Comparison of ENCODE assay signal across 8 mouse cellular contexts in genomic region chr2:17741555-17741954, GRCm38 (mm10). TPM values are rescaled to one million over a fixed set of nuclear protein-coding genes. Genes with fewer than 3 reads are reported as not detected.
DNase-seq lines count a peak whose midpoint lies in the region; ATAC-seq lines count a peak whose summit lies in the region.

No protein-coding gene starts in this region.

- no peaks in the 10 kb centered on the region for H3K36me3 ChIP-seq in lung, embryonic 16.5 days (ENCODE audit: control insufficient read depth, insufficient read depth, low read length)
- H3K36me3 ChIP-seq in hindbrain, embryonic 11.5 days (ENCODE audit: control insufficient read depth, insufficient read depth, low read length), result no peaks in the 10 kb centered on the region
- no peaks in the 10 kb centered on the region for H3K36me3 ChIP-seq in midbrain, embryonic 10.5 days

- peak overlapping the region; percentile 44 for H3K4me3 ChIP-seq in lung, embryonic 16.5 days (ENCODE audit: low read length)
- peak overlapping the region; percentile 13; the same call in 1 of the 2 replicates for H3K4me3 ChIP-seq in brown adipose tissue, adult 24 weeks (ENCODE audit: insufficient read depth, low read depth, low read length)
- H3K4me3 ChIP-seq in hindbrain, embryonic 11.5 days (ENCODE audit: low read depth, low read length), result peak overlapping the region; percentile 15; the same call in 1 of the 2 replicates
- H3K4me3 ChIP-seq in midbrain, embryonic 10.5 days, result peak overlapping the region; percentile 44

- H3K9ac ChIP-seq in lung, embryonic 16.5 days (ENCODE audit: low read length), result peak overlapping the region; percentile 46
- H3K9ac ChIP-seq in hindbrain, embryonic 11.5 days (ENCODE audit: low read depth, low read length), result no peak overlapping the region

- WGBS in lung, embryonic 16.5 days, result 2% methylated on average over 16 of the region's 16 CpGs
- 1% methylated on average over 16 of the region's 16 CpGs for WGBS in hindbrain, embryonic 11.5 days
- under 1% methylated on average over 16 of the region's 16 CpGs for WGBS in midbrain, embryonic 10.5 days

- no peak overlapping the region for H3K27ac ChIP-seq in lung, embryonic 16.5 days (ENCODE audit: low read length)
- H3K27ac ChIP-seq in brown adipose tissue, adult 24 weeks (replicated peaks; ENCODE audit: low read depth, low read length), result no peak overlapping the region
- H3K27ac ChIP-seq in hindbrain, embryonic 11.5 days (ENCODE audit: low read depth, low read length), result no peak overlapping the region
- H3K27ac ChIP-seq in midbrain, embryonic 10.5 days (replicated peaks), result 0 out of 2 replicates have a peak overlapping the region, but pooled peaks have one; percentile 38

- peak; percentile 64; the same call in 1 of the 2 replicates for ATAC-seq in lung, embryonic 16.5 days (ENCODE audit: low read depth)
- peak; percentile 79 for ATAC-seq in hindbrain, embryonic 11.5 days (ENCODE audit: low FRiP score)

- H3K4me2 ChIP-seq in lung, embryonic 16.5 days (ENCODE audit: low read depth, low read length), result peak overlapping the region; percentile 69
- H3K4me2 ChIP-seq in hindbrain, embryonic 11.5 days (replicated peaks; ENCODE audit: low read depth, low read length), result peak overlapping the region; percentile 42

- no peak for DNase-seq in lung, postnatal 25 days (ENCODE audit: low spot score)
- DNase-seq in hindbrain, embryonic 11.5 days (ENCODE audit: low spot score), result peak; percentile 56
- peak; percentile 56 for DNase-seq in midbrain, embryonic 10.5 days (ENCODE audit: low spot score)
- no peak for DNase-seq in gastrocnemius, adult 18-20 months (ENCODE audit: low spot score)
- DNase-seq in gastrocnemius, postnatal 25 days, result no peak
- no peak for DNase-seq in spleen, postnatal 10 days (ENCODE audit: low spot score in 2 of 2)

- H3K9me3 ChIP-seq in lung, embryonic 16.5 days (ENCODE audit: control insufficient read depth, low read length), result no peaks in the 10 kb centered on the region; the same call in 1 of the 2 replicates
- no peaks in the 10 kb centered on the region for H3K9me3 ChIP-seq in hindbrain, embryonic 11.5 days (ENCODE audit: control insufficient read depth, low read length)
- H3K9me3 ChIP-seq in midbrain, embryonic 10.5 days (replicated peaks), result no peaks in the 10 kb centered on the region

- no peaks in the 10 kb centered on the region; the same call in 1 of the 2 replicates for H3K27me3 ChIP-seq in lung, embryonic 16.5 days (ENCODE audit: control insufficient read depth, insufficient read depth, low read depth, low read length)
- H3K27me3 ChIP-seq in hindbrain, embryonic 11.5 days (ENCODE audit: control insufficient read depth, insufficient read depth, low read length), result 0 out of 2 replicates have a peak, but pooled peaks cover 2% of the 10 kb centered on the region
- H3K27me3 ChIP-seq in midbrain, embryonic 10.5 days (ENCODE audit: low read depth, poor library complexity, severe bottlenecking), result peaks cover 47% of the 10 kb centered on the region

- H3K4me1 ChIP-seq in lung, embryonic 16.5 days (replicated peaks; ENCODE audit: control insufficient read depth, insufficient read depth, low read length), result peaks cover 14% of the 10 kb centered on the region
- H3K4me1 ChIP-seq in brown adipose tissue, adult 24 weeks (ENCODE audit: control insufficient read depth, insufficient read depth, insufficient read length, low read length), result peaks cover 3% of the 10 kb centered on the region
- peaks cover 2% of the 10 kb centered on the region; the same call in 1 of the 2 replicates for H3K4me1 ChIP-seq in hindbrain, embryonic 11.5 days (replicated peaks; ENCODE audit: control insufficient read depth, insufficient read depth, low read length)
- peaks cover 34% of the 10 kb centered on the region for H3K4me1 ChIP-seq in midbrain, embryonic 10.5 days

RNA-seq across cellular contexts. Expression of gene Nebl, which starts 10.3 kb away (rescaled TPM):
- 44.3 and 46.4 TPM in 2 replicates for polyA plus RNA-seq in lung, embryonic 16.5 days (2015; fragmentation: Nextera tagmentation; extraction: Ambion mirVana)
- 0.38 and 1.3 TPM in 2 replicates for polyA plus RNA-seq in brown adipose tissue, adult 24 weeks (2012; ENCODE audit: insufficient read depth, insufficient read length, missing spikeins)
- polyA plus RNA-seq in hindbrain, embryonic 11.5 days (2014; fragmentation: Nextera tagmentation; extraction: Ambion mirVana), result 6.9 and 8.6 TPM in 2 replicates
- 3.3 and 4.4 TPM in 2 replicates for polyA plus RNA-seq in midbrain, embryonic 10.5 days (2016; fragmentation: Nextera tagmentation; extraction: Ambion mirVana)
- under 1 TPM; 0.32 to 0.81 TPM for total RNA-seq in gastrocnemius, adult 18-20 months (2021)
- total RNA-seq in gastrocnemius, postnatal 25 days (2021), result under 1 TPM; 0.91 to 0.95 TPM

Comparison
In these comparisons a context has a peak if more than half of its experiments do, and no peak if none do; other contexts are left out.
1. DNase-seq: peak in hindbrain, embryonic 11.5 days (single experiment) and midbrain, embryonic 10.5 days (single experiment); none in lung, postnatal 25 days (single experiment), gastrocnemius, adult 18-20 months (single experiment), gastrocnemius, postnatal 25 days (single experiment) and spleen, postnatal 10 days (0 of 2).
2. Peak in every context shown above with its lines, with median percentiles within 50 percentile points of each other: H3K4me3 ChIP-seq.